Mouse (Mus musculus) heart, postnatal 0 days (tissue): ENCODE measurements around the gene Hmga2. TPM values are rescaled to one million over a fixed set of nuclear protein-coding genes. Genes with fewer than 3 reads are reported as not detected.

Source experiments
- ATAC-seq: fragments of 200-750 bp; cut with Nextera tagmentation; 2 replicates; pipeline ENCODE4 v1.8.0; 2017; ENCODE audit warnings: low read depth, moderate number of reproducible peaks, moderate library complexity; ENCODE audit not compliant: insufficient read depth
- DNase-seq: peaks from one replicate; pipeline ENCODE4 v3.0.0-alpha.2; 2016; ENCODE audit warnings: low spot score
- H3K27ac ChIP-seq: fragments of 300-500 bp; sonication (generic); 2 replicates; pipeline ENCODE4 v1.5.1; 2014; ENCODE audit warnings: low read depth, mild to moderate bottlenecking
- H3K27me3 ChIP-seq: fragments of 300-500 bp; sonication (generic); 2 replicates; pipeline ENCODE4 v1.6.1; 2014; ENCODE audit warnings: low read length, mixed read lengths; ENCODE audit not compliant: control insufficient read depth, insufficient read depth
- H3K36me3 ChIP-seq: fragments of 300-500 bp; sonication (generic); replicated peaks from 2 replicates; pipeline ENCODE4 v1.6.1; 2014; ENCODE audit warnings: low read length, mixed read lengths; ENCODE audit not compliant: control insufficient read depth, insufficient read depth
- H3K4me1 ChIP-seq: fragments of 300-500 bp; sonication (generic); 2 replicates; pipeline ENCODE4 v1.6.1; 2014; ENCODE audit warnings: antibody characterized with exemption; ENCODE audit not compliant: control insufficient read depth, insufficient read depth
- H3K4me2 ChIP-seq: fragments of 300-500 bp; sonication (generic); 2 replicates; pipeline ENCODE4 v1.6.1; 2014; ENCODE audit warnings: low read depth, mild to moderate bottlenecking, low read length, moderate library complexity
- H3K4me3 ChIP-seq: fragments of 300-500 bp; sonication (generic); 2 replicates; pipeline ENCODE4 v1.5.1; 2014; ENCODE audit warnings: low read depth, low read length
- H3K9ac ChIP-seq: fragments of 300-500 bp; sonication (generic); replicated peaks from 2 replicates; pipeline ENCODE4 v1.6.1; 2014; ENCODE audit warnings: low read depth, low read length, mixed read lengths
- H3K9me3 ChIP-seq: fragments of 300-500 bp; sonication (generic); replicated peaks from 2 replicates; pipeline ENCODE4 v1.6.1; 2016; ENCODE audit warnings: low read length; ENCODE audit not compliant: control insufficient read depth
- CTCF ChIP-seq: IDR thresholded peaks from 2 replicates; pipeline ENCODE4 v1.5.1; 2016; ENCODE audit warnings: antibody characterized with exemption, control low read depth, low read depth
- EP300 ChIP-seq: IDR thresholded peaks from 2 replicates; pipeline ENCODE4 v1.6.1; 2016; ENCODE audit warnings: antibody characterized with exemption, low read depth
- WGBS: fragments of 180-500 bp; shearing (Covaris S2); extraction: QIAGEN DNeasy Blood & Tissue Kit; methylation state at CpG from one replicate; pipeline ENCODE4 v1.1.7; 2014; 5-methylcytosine and 5-hydroxymethylcytosine counted together
- polyA plus RNA-seq: library from polyadenylated mRNA; unstranded; fragments of >200 nt; fragmentation: Nextera tagmentation; extraction: Ambion mirVana; gene quantifications from 2 replicates; pipeline ENCODE4 v1.2.1, GENCODE M21; 2015
- total RNA-seq: library from RNA; depleted of rRNA; stranded (reverse); fragments of >200 nt; gene quantifications from 2 replicates; pipeline ENCODE4 v1.2.3, GENCODE M21; 2014; ENCODE audit warnings: low replicate concordance; rRNA removed

Gene Hmga2
- total RNA-seq (0.77 and 1.0 TPM in 2 replicates), polyA plus RNA-seq (0.53 and 0.63 TPM in 2 replicates)

DNA sequence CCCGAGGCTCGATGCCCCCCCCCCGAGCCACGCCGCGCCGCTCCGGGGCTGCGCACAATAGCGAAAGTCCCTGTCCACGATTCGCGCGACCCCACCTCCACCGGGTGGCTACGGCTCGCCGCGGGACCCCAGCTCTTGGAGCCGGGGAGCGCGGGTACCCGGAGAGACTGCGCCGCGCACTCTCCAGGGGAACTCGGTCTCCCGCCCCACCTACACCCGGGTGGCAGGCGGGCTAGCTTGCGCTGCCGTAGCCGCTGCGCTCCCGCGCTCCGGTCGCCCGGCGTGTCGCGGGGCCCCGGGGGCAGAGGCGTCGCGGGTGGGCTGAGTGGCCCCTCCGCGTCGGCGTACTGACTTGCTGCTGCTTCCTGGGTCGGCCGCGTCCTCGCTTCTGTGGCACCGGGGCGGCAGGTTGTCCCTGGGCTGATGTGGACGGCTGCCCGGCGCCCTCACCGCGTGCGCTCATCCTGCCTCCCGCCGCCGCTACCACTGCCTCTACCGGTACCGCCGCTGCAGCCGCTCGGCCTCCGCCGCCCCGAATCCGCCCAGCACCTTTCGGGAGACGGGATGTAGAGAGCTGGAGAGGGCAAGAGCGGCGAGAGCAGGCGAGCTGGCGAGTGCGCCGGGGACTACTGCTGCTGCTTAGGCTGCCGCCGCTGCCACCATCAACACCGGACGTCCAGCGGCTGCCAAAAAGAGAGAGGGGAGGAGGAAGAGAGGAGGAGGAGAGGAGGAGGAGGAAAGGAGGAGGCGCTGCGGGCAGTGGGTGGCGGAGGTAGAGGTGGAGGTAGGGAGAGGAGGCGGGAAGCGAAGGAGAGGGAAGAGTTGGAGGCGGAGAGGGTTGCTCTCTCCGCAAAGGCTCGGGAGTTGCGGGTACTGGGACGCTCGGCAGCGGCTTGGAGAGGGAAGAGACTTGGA is at the start of gene Hmga2:
Gene Hmga2, minus strand, starts transcription at position 869 of the 915 bp plus-strand sequence.
- Histone ChIP-seq H3K4me1 (peaks cover 9% of the 10 kb centered on the region; the same call in 1 of the 2 replicates), H3K9me3 (no peaks in the 10 kb centered on the region), H3K27ac (0 out of 2 replicates have a peak within 1 kb of the TSS, but pooled peaks have one; percentile 2), H3K36me3 (no peaks in the 10 kb centered on the region), H3K27me3 (0 out of 2 replicates have a peak, but pooled peaks cover 6% of the 10 kb centered on the region), H3K9ac (peak within 1 kb of the TSS; percentile 49), H3K4me2 (peak within 1 kb of the TSS; percentile 92), H3K4me3 (peak within 1 kb of the TSS; percentile 73)
- WGBS = under 1% methylated on average over 78 of the region's 99 CpGs
- TF ChIP-seq CTCF = no peak
- no peak for TF ChIP-seq EP300
- peak; percentile 17; the same call in 1 of the 2 replicates for ATAC-seq
- DNase-seq = peak; percentile 35

DNA sequence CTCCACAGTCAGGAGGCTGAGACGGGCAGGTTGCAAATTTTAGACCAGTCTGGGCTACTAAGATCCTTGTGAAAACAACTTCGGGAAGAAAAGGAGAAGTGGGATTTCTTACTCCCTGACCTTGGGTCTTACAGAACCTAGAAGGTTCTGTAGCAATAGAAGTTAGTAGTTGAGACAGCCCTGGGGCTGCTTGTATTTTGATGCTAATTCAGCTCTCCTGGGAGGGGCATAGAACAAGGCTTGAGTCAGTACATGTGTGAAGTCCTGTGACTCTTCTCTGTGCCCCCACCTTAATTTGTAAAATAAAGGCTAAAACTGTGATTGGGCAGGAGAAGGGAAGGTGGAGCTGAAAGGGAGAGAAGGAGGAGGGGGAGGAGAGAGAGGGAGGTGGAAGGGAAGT is 46.7 kb upstream of the Hmga2 start:
- Histone ChIP-seq H3K36me3 (no peaks in the 10 kb centered on the region), H3K4me1 (no peaks in the 10 kb centered on the region), H3K27ac (no peak overlapping the region), H3K9me3 (no peaks in the 10 kb centered on the region), H3K4me2 (no peak overlapping the region), H3K4me3 (no peak overlapping the region), H3K27me3 (no peaks in the 10 kb centered on the region), H3K9ac (no peak overlapping the region)
- WGBS = 70% methylated on average over 2 of the region's 2 CpGs
- DNase-seq (no peak), ATAC-seq (no peak)
- TF ChIP-seq CTCF (no peak), EP300 (no peak)

GRCm38 (mm10) chr10:120521912-120522575 is 45.8 kb upstream of the Hmga2 start:
- no peak for ATAC-seq
- no peak overlapping the region for H3K9ac ChIP-seq
- no peak overlapping the region for H3K4me2 ChIP-seq
- H3K27ac ChIP-seq = no peak overlapping the region
- 80% methylated on average over 9 of the region's 9 CpGs for WGBS
- H3K4me1 ChIP-seq = no peaks in the 10 kb centered on the region
- H3K9me3 ChIP-seq = no peaks in the 10 kb centered on the region
- no peaks in the 10 kb centered on the region for H3K36me3 ChIP-seq
- TF ChIP-seq CTCF (no peak), EP300 (no peak)
- H3K27me3 ChIP-seq = no peaks in the 10 kb centered on the region
- DNase-seq = no peak
- H3K4me3 ChIP-seq = no peak overlapping the region

DNA sequence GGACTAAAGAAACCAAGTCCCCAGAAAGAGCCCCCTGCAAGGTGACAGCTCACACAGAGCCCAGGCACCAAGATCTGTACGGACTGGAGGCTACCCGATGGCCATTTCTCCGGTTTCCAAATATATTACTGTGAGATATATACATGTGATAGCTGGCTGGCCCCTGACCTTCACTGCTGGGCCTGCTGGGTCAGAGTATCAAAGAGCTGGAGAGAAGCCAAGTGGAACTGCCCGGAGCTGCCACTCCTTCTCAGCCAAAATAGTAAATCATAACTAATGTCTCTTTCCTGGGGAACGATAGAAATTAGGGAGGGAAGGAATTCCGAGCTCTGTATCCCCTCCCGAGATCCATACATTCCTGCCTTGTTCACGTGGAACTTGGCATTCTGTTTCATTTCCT is 40.0 kb upstream of the Hmga2 start:
- 15% methylated on average over 8 of the region's 8 CpGs for WGBS
- Histone ChIP-seq H3K27ac (no peak overlapping the region), H3K9me3 (no peaks in the 10 kb centered on the region), H3K9ac (no peak overlapping the region), H3K4me3 (no peak overlapping the region), H3K27me3 (no peaks in the 10 kb centered on the region), H3K36me3 (no peaks in the 10 kb centered on the region), H3K4me1 (peaks cover 3% of the 10 kb centered on the region; the same call in 1 of the 2 replicates), H3K4me2 (no peak overlapping the region)
- no peak for TF ChIP-seq CTCF
- TF ChIP-seq EP300 = no peak
- ATAC-seq = no peak
- no peak for DNase-seq

GRCm38 (mm10) chr10:120513721-120514120 is 37.5 kb upstream of the Hmga2 start:
- Histone ChIP-seq H3K9ac (no peak overlapping the region), H3K4me3 (no peak overlapping the region), H3K9me3 (no peaks in the 10 kb centered on the region), H3K27me3 (no peaks in the 10 kb centered on the region), H3K4me2 (no peak overlapping the region), H3K36me3 (no peaks in the 10 kb centered on the region), H3K27ac (no peak overlapping the region), H3K4me1 (peaks cover 3% of the 10 kb centered on the region; the same call in 1 of the 2 replicates)
- 83% methylated on average over 9 of the region's 9 CpGs for WGBS
- DNase-seq (no peak), ATAC-seq (no peak)
- no peak for TF ChIP-seq EP300
- TF ChIP-seq CTCF = no peak
